Mouse (Mus musculus): ENCODE results near the gene Ghr.

DNA sequence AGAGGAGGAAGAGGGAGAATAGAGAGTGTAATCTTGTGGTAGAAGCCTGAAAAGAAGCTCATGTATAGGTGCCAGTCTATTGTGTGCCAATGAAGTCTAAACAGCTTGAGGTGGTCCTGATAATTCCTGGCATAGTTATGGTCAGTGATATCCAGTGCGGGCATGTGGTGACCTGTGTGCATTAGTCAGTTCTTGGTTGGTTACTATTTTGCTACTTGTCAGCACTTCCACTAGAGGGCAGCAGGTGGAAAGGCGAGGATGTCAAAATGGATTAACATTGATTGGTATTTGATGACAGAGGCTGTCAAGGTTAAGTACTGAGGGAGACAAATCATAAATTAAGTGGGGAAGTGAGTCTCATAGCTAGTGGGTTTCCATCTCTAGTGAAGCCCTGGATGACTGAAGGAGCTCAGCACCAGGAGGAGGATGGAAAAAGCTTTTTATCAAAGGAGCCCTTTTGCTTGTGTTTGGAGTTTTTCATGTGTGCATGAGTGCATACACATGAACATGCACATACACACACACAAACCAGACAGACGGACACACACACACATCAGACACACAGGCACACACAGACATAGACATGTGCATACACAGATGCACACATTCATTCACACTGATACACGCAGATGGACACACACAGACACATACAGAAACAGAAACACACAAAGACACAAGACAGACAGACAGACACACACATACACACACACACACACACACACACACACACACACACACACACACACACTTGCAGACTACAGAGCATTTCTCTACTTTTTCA is 141.6 kb downstream of the Ghr start:
- TF ChIP-seq CTCF (IDR thresholded peaks at IDR 0.05; ENCODE audit: low read depth) = peak; percentile 84
- TF ChIP-seq EP300 (IDR thresholded peaks at IDR 0.05; ENCODE audit: low read depth) = no peak
